Mouse (Mus musculus) neural tube, embryonic 10.5 days (tissue): ENCODE measurements around the gene Saysd1.

Source experiments
- DNase-seq: peaks from one replicate; pipeline ENCODE4 v3.0.0-alpha.2; 2017; ENCODE audit warnings: low spot score; ENCODE audit errors: extremely low spot score

The Saysd1 gene

GRCm38 (mm10) chr14:20112218-20112617, 26.1 kb downstream of the Saysd1 start:
- no peak for DNase-seq

GRCm38 (mm10) chr14:20110945-20111344, 27.4 kb downstream of the Saysd1 start:
- DNase-seq, result no peak

DNA sequence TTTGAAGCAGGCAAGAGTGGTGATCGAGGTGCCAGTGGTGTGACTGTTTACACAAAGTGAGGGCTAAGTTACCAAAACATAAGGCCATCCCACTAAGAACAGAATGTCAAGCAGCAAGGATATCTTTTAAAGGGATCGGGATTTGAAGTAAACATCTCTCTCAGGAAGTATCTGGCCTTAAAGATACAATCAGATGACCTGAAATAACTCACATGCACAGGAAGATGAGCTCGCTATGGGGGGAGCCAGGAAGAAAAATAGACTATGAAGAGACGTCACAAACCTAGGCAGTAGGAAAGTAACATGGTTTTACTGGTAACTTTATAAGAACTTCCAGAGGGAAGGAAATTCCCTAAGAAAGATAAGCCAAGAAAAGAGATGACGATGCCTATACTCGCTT, 32.1 kb downstream of the Saysd1 start:
- DNase-seq, result no peak

GRCm38 (mm10) chr14:20103207-20103606, 35.1 kb downstream of the Saysd1 start:
- no peak for DNase-seq

DNA sequence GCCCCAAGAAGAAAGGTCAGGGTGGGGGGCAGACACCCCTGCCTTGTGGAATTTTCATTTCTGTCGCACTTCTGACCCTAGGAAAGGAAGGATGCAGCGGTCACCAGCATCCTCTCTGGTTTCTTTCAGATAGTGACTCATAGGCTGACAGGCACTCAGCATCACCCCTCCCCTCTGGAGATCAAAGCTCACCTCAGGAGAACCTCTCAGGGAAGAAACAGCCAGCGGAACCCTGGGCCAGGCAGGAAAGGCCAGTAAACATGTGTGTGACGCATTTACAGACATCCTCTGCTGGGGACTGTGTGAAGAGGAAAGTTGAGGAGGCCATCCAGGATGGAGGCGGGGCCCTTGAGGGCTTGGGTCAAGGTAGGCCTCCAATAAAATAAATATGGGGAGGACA, 40.3 kb downstream of the Saysd1 start:
- no peak for DNase-seq

- no peak for DNase-seq
Observed at GRCm38 (mm10) chr14:20094942-20095341, 43.4 kb downstream of the Saysd1 start.

GRCm38 (mm10) chr14:20093493-20093892, 44.8 kb downstream of the Saysd1 start:
- peak; percentile 36 for DNase-seq

GRCm38 (mm10) chr14:20084335-20084734, 54.0 kb downstream of the Saysd1 start:
- DNase-seq, result no peak

DNA sequence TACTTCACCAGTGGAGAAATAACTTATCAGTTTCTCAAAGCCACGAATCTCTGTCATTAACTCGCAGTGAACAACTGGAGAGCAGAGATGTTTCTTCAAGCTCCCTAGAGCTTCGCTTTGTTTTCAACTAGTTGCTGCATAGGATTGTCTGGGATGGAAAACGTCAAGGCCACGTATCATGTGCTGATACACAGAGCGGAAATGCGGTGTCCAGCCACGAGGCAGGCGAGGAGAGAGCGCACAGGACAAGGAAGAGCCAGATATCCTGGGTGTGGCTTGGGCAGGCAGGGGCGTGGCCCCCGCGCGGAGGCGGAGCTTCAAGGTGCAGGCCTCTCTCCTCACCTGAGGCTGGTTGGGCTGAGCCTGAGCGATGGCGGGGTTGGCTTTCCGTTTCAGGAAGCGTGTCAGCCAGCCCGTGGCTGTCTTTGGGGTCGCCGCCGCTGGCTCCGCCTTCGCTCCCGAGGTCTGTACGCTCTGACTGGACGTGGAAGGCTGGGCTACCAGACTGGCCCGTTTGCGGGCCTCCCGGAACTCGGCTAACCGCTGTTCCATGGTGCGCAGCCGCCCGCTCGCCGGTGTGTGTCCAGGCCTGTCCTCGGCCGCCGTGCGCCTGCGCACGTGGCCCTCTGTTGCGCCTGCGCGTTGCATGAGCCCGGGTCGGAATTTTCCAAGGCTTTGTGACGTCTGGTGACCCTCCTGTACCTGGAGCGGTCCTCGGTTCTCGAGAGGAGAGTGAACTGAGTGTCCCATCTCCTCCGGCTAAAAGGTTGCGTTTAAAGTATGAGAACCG, 55.6 kb downstream of the Saysd1 start:
- DNase-seq, result peak; percentile 93

DNA sequence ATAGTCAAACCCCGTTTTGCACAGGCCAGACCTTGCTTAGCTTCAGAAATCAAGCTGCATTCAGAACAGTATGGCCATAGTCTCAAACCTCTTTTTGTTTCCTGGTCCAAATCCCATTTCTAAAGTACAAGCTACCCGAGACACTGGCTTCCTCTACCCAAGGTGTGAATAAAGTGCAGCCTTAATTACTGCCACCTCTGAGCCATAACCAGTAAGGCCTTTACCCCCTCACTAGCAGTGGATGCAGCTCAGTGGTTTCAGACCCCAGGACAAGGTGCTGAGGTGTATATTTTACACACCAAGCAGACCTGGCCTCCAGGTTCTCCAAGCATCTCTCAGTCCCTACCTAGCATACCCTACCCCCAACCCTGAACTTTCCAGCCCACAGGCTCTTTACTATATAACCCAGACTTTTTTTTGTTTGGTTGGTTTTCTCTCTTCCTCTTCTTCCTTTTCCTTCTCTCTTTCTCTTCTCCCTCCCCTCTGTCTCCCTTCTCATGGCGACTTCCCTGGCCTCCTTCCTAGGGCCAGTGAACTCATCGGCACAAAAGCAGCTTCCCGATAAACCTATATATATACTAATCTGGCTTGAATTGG, 56.3 kb downstream of the Saysd1 start:
- DNase-seq, result no peak

GRCm38 (mm10) chr14:20081084-20081483, 57.2 kb downstream of the Saysd1 start:
- DNase-seq, result no peak

DNA sequence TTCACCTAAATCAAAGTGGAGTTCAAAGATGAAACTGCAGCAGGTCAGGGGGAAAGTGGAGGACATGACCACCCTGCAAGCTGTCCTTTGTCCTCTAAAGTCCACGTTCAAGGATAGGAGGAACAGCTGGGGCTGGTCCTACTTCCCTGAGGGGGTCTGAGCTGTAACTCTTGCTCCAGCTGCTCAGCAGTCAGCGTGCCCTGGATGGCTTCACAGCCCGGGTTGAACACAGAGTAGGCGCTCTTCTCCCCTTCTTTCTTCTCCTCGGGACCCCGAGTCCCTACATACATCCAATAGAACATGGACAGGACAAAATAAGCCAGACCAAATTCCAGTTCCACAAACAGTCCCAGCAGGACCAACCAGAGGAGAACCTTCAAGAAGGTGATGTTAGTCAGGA, 61.2 kb downstream of the Saysd1 start:
- DNase-seq, result no peak

DNA sequence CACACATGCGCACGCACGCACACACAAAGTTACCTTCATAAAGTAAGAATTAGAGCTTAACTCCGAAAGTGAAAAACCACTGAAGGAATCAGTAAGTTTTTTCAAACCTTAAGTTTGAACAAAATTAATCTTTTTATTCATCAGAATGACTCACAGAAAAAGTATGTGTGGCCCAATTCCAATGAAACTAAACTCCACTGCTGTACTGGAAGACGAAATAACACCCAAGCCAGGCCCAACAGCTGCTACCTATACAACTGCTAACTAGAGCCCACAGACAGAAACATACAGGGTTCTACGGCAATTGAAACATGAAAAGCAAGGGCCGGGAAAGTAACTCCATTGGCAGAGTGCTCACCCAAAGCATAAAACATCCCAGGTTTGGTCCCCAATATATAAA, 62.8 kb downstream of the Saysd1 start:
- no peak for DNase-seq

DNA sequence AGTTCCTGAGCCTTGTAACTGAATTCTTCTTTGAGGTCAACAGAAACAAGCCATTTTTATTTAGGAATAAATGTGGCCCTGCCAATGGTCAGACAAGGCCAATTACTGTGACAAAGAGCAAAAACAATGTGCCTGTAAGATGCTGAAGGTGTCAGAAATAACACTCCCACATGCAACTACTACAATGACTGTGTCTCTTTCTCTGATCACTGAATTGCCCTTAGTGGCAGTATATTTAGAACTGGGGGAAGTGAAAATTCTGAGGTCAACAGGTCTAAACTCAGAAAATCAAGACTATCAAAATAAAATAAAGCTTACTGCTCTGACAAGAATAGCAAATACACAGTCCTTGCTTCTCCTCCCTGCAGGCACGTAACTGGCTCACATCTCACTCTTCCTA, 63.6 kb downstream of the Saysd1 start:
- DNase-seq, result no peak

- no peak for DNase-seq
Observed at GRCm38 (mm10) chr14:20070629-20071028, 67.7 kb downstream of the Saysd1 start.

DNA sequence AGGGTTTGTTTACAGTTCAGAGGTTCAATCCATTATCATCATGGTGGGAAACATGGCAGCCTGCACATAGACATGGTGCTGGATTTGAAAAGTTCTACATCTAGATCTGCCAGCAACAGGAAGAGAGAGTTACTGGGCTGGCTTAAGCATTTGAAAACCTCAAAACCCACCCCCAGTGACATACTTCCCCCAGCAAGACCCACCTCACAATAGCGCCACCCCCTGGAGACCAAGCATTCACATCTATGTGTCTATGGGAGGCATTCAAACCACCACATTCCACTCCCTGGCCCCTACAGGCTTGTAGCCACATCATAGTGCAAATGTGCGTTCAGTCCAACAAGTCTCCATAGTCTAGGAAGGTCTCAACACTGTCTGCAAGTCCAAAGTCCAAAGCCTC, 70.0 kb downstream of the Saysd1 start:
- no peak for DNase-seq

- DNase-seq, result peak; percentile 65
Observed at GRCm38 (mm10) chr14:20067293-20068074, 70.8 kb downstream of the Saysd1 start.

DNA sequence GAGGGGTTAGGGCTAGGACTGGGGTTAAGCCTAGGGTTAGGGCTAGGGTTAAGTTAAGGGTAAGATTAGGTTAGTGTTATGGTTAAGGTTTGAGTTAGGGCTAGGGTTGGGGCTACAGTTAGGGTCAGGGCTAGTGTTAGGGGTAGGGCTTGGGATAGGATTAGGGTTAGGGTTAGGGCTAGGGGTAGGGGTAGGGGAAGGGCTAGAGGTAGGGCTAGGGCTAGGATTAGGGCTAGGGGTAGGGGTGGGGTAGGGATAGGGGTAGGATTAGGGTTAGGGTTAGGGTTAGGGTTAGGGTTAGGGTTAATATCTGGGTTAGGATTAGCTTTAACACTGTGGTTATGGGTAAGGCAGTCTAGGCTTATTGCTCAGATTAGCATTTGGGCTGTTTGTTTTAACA, 73.6 kb downstream of the Saysd1 start:
- no peak for DNase-seq

GRCm38 (mm10) chr14:20048481-20048835, 89.9 kb downstream of the Saysd1 start:
- DNase-seq, result no peak

GRCm38 (mm10) chr14:20047814-20048480, 90.4 kb downstream of the Saysd1 start:
- DNase-seq, result no peak

DNA sequence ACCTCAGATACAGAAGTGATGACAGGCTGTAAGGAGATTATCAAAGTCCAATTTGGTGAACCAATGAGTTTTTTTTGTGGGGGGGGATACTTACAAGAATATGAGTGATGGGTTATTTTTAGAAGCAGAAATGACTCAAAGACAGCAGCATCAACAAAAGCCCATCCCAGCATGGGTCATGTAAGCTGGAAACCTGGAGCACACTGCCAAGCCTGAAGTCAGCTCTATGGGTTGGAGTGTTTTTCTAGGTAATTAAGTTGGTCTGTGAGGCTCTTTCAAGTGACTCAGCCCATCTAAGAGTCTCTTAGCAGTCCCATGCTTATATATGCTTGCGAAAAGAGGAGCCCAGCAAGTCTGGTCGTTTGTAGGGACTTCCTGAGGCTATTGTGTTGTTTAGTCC, 91.0 kb downstream of the Saysd1 start:
- no peak for DNase-seq

DNA sequence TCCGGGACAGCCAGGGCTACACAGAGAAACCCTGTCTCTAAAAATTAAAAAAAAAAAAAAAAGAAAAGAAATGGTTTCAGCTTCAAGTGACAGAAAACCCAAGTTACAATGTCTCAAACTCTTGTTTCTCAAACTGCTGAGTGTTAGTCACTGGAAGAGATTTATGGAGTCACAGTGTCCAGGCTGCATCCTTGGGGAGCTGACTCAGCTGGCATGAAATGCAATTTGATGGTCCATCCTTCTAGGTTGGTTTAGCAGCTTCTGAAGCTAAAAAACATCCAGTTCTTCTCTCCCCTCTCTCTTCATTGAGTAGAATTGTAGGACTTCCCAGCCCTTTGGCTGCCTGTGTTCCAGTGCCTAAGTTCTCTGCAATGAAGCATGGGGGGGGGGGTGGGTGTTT, 94.3 kb downstream of the Saysd1 start:
- no peak for DNase-seq
